Mouse (Mus musculus) liver, embryonic 14.5 days (tissue): Measurements from ENCODE around the gene Kcnj15. TPM values are rescaled to one million over a fixed set of nuclear protein-coding genes. Genes with fewer than 3 reads are reported as not detected.

Source experiments
- ATAC-seq: fragments of 200-750 bp; cut with Nextera tagmentation; 2 replicates; pipeline ENCODE4 v1.8.0; 2017; ENCODE audit warnings: moderate number of reproducible peaks, mild to moderate bottlenecking, moderate library complexity; ENCODE audit not compliant: insufficient read depth
- DNase-seq, 3 experiments: peaks; one replicate each; pipeline ENCODE4 v3.0.0-alpha.2; 2012 to 2013; ENCODE audit warnings: low read depth in 3 of 3, low spot score in 3 of 3
- H3K27ac ChIP-seq: fragments of 300-500 bp; sonication (generic); 2 replicates; pipeline ENCODE4 v1.5.1; 2014; ENCODE audit warnings: moderate library complexity, mild to moderate bottlenecking, control low read depth, inconsistent platforms
- H3K27me3 ChIP-seq: fragments of 300-500 bp; sonication (generic); 2 replicates; pipeline ENCODE4 v1.6.1; 2014; ENCODE audit warnings: mild to moderate bottlenecking, low read length, moderate library complexity; ENCODE audit not compliant: control insufficient read depth, insufficient read depth
- H3K36me3 ChIP-seq: fragments of 300-500 bp; sonication (generic); replicated peaks from 2 replicates; pipeline ENCODE4 v1.6.1; 2014; ENCODE audit warnings: low read depth; ENCODE audit not compliant: control insufficient read depth, insufficient read depth
- H3K4me1 ChIP-seq, 2 experiments: fragments of 200-500 bp in 1 of 2; fragments of 300-500 bp in 1 of 2; sonication (generic) in 1 of 2; replicated peaks; 2 replicates each; pipeline ENCODE4 v1.6.1; 2012 to 2014; ENCODE audit warnings: antibody characterized with exemption in 1 of 2, inconsistent platforms in 1 of 2, low read length in 1 of 2; ENCODE audit not compliant: control insufficient read depth in 2 of 2, insufficient read depth in 2 of 2
- H3K4me2 ChIP-seq: fragments of 300-500 bp; sonication (generic); 2 replicates; pipeline ENCODE4 v1.6.1; 2014; ENCODE audit warnings: low read depth, mild to moderate bottlenecking, control low read depth, moderate library complexity
- H3K4me3 ChIP-seq, 2 experiments: fragments of 200-500 bp in 1 of 2; fragments of 300-500 bp in 1 of 2; sonication (generic) in 1 of 2; 2 replicates each; pipeline ENCODE4 v1.5.1; 2012 to 2014; ENCODE audit warnings: low read depth in 2 of 2, low read length in 2 of 2, mild to moderate bottlenecking in 2 of 2, control low read depth in 1 of 2, inconsistent platforms in 1 of 2, moderate library complexity in 1 of 2; ENCODE audit not compliant: insufficient read depth in 1 of 2
- H3K9ac ChIP-seq: fragments of 300-500 bp; sonication (generic); replicated peaks from 2 replicates; pipeline ENCODE4 v1.6.1; 2014; ENCODE audit warnings: mild to moderate bottlenecking, control low read depth, moderate library complexity
- H3K9me3 ChIP-seq: fragments of 300-500 bp; sonication (generic); 2 replicates; pipeline ENCODE4 v1.6.1; 2016; ENCODE audit warnings: low read length, mixed read lengths; ENCODE audit not compliant: control insufficient read depth
- CTCF ChIP-seq: IDR thresholded peaks from 2 replicates; pipeline ENCODE4 v1.5.1; 2016; ENCODE audit warnings: antibody characterized with exemption, low read depth, control low read depth
- EP300 ChIP-seq: IDR thresholded peaks from 2 replicates; pipeline ENCODE4 v1.6.1; 2016; ENCODE audit warnings: antibody characterized with exemption, low read depth
- WGBS: fragments of 180-500 bp; shearing (Covaris S2); extraction: QIAGEN DNeasy Blood & Tissue Kit; methylation state at CpG from one replicate; pipeline ENCODE4 v1.1.7; 2014; ENCODE audit not compliant: insufficient replicate concordance; 5-methylcytosine and 5-hydroxymethylcytosine counted together
- polyA plus RNA-seq, 2 experiments: library from polyadenylated mRNA; depleted of rRNA in 1 of 2; stranded (reverse) in 1 of 2; unstranded in 1 of 2; fragments of >200 nt; fragmentation: Nextera tagmentation in 1 of 2; extraction: Ambion mirVana in 1 of 2; gene quantifications; 2 replicates each; pipeline versions ENCODE4 v1.2.1 to v1.2.3; 2012 to 2014

The Kcnj15 gene
- polyA plus RNA-seq, 2 experiments: 0.05 to 0.07 TPM

DNA sequence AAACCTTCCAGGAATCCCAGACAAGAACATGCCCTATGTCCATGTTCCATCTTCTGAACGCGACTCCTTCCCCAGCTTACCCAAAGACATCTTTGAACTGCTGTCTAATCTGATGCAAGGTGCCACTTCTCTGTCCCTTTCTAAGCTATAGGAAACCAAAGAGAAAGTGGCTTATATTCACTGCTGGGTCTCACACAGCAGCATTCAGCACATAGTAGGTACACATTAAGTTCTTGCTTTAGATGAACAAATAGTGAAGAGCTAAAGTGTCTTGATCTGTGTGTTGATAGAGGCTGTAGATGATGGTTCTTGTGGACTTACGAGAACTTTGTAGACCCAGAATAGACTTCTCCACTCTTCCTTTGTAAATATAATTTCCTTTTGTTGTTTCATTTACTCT is 23.0 kb downstream of the Kcnj15 start:
- H3K27me3 ChIP-seq: no peaks in the 10 kb centered on the region
- no peaks in the 10 kb centered on the region for H3K4me1 ChIP-seq
- no peak overlapping the region for H3K4me2 ChIP-seq
- no peak overlapping the region for H3K9ac ChIP-seq
- DNase-seq: no peak
- no peaks in the 10 kb centered on the region for H3K36me3 ChIP-seq
- no peak for ATAC-seq
- WGBS: 70% methylated on average over 3 of the region's 3 CpGs
- no peak for TF ChIP-seq EP300
- no peak for TF ChIP-seq CTCF
- H3K4me3 ChIP-seq: no peak overlapping the region
- no peak overlapping the region for H3K27ac ChIP-seq
- no peaks in the 10 kb centered on the region for H3K9me3 ChIP-seq

DNA sequence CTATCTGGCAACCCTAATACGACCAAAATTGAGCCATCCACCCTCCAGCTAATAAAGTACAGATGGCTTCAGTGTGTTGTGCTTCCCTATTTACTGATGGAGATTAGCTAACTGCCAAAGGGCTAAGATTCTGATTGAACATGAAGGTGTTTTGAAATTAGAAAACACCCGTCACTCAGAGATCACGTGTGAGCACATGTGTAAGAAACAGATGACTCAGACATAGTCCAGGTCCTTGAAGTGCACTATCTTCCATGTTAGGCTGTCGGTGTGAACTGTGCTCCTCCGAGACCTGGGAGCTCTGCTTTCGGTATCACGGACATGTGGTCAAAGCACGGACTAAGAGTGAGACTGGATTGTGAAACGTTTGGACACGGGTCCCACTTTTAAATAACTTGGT is 26.0 kb downstream of the Kcnj15 start:
- Histone ChIP-seq H3K36me3 (no peaks in the 10 kb centered on the region), H3K4me1 (no peaks in the 10 kb centered on the region), H3K9me3 (no peaks in the 10 kb centered on the region), H3K4me2 (no peak overlapping the region), H3K27me3 (no peaks in the 10 kb centered on the region), H3K9ac (no peak overlapping the region), H3K4me3 (no peak overlapping the region), H3K27ac (no peak overlapping the region)
- 69% methylated on average over 10 of the region's 10 CpGs for WGBS
- TF ChIP-seq EP300 (no peak), CTCF (no peak)
- ATAC-seq (no peak), DNase-seq (no peak)

DNA sequence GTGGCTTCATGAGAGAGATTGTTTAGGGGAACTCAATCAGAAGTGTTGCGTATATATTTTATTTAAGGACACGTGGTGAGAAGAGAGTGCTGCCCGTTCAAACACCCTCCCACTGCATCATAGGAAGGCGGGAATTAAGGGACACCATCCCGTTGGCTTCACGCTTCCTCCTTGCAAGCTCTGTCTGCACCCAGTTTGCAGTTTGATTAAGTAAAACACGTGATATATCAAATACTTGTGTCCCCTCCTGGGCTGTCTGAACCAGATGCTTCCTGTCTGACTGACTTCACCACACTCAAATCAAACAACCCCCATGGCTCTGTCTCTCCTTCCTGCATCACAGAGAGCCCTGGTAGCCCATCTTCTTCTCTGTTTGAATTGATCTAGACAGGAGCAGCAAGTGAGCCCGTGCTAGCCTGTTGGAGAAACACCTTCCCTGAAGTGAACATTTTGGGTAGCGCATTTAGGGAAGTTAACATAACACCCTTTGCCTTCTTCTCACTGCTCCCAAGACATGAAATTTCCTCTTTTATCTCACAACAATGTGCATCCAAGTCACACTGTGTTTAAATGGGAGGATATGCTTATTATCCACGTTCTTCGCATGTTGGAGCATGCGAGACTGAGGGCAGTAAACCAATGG is 26.8 kb downstream of the Kcnj15 start:
- H3K27me3 ChIP-seq: no peaks in the 10 kb centered on the region
- H3K27ac ChIP-seq: no peak overlapping the region
- 35% methylated on average over 12 of the region's 12 CpGs for WGBS
- no peak for ATAC-seq
- no peaks in the 10 kb centered on the region for H3K9me3 ChIP-seq
- H3K9ac ChIP-seq: no peak overlapping the region
- no peak overlapping the region for H3K4me2 ChIP-seq
- no peak overlapping the region for H3K4me3 ChIP-seq
- H3K4me1 ChIP-seq: no peaks in the 10 kb centered on the region
- TF ChIP-seq EP300 (no peak), CTCF (no peak)
- no peaks in the 10 kb centered on the region for H3K36me3 ChIP-seq
- DNase-seq: no peak

DNA sequence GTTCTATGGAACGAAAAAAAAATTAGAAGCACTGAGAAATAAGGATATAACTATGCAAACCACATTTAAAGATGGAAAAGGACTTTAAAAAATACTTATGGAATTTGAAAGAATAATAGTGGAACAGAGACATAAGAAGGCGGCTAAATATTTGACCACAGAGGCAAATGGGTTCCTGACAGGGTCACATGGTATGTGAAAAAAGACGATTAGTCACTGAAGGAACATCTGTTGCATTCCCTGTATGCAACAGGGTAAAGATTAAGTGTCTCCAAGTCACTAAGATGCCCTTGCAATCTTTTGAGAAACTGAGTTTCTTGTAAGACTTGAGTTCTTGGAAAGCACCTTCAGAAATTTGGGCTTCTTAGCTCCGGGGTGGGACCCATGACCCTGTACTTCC is 27.7 kb downstream of the Kcnj15 start:
- H3K4me1 ChIP-seq: 0 out of 4 replicates have a peak, but pooled peaks cover 0 to 2% of the 10 kb centered on the region in 2 experiments
- no peak overlapping the region for H3K4me3 ChIP-seq
- no peak overlapping the region for H3K4me2 ChIP-seq
- H3K9me3 ChIP-seq: no peaks in the 10 kb centered on the region
- H3K27ac ChIP-seq: no peak overlapping the region
- TF ChIP-seq EP300: no peak
- TF ChIP-seq CTCF: no peak
- 53% methylated on average over 4 of the region's 4 CpGs for WGBS
- ATAC-seq (no peak), DNase-seq (no peak)
- no peaks in the 10 kb centered on the region for H3K36me3 ChIP-seq
- no peaks in the 10 kb centered on the region for H3K27me3 ChIP-seq
- no peak overlapping the region for H3K9ac ChIP-seq

DNA sequence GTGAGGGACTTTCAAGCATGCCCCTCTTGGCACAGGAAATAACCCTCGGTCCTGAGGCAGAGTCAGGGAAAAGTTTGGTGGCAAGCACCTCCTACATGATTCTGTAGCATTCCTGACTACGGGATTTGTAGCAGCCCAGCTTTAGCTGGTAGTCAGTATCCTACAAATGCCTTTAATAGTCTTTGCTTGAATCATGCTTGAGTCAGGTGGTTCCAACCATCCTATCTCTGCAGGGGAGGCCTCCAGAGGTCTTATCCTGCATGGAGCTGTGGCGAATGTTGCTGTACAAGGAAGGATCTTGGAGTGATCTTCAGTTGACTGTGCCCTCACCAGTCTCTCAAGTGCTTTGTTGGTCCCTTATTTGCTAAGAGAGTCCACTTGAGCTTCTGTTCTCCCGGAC is 28.4 kb downstream of the Kcnj15 start:
- ATAC-seq (no peak), DNase-seq (no peak)
- H3K9ac ChIP-seq: no peak overlapping the region
- 0 out of 4 replicates have a peak, but pooled peaks cover 0 to 2% of the 10 kb centered on the region in 2 experiments for H3K4me1 ChIP-seq
- H3K4me2 ChIP-seq: no peak overlapping the region
- H3K4me3 ChIP-seq: no peak overlapping the region
- H3K27ac ChIP-seq: no peak overlapping the region
- no peaks in the 10 kb centered on the region for H3K36me3 ChIP-seq
- no peak for TF ChIP-seq EP300
- TF ChIP-seq CTCF: no peak
- WGBS: 56% methylated on average over 4 of the region's 4 CpGs
- H3K9me3 ChIP-seq: no peaks in the 10 kb centered on the region
- H3K27me3 ChIP-seq: no peaks in the 10 kb centered on the region
